Mouse (Mus musculus) cortical plate, adult 2 months (tissue): ENCODE measurements around the gene Commd1.

Source experiments
- CTCF ChIP-seq: fragments of 200-500 bp; IDR thresholded peaks from 2 replicates; pipeline ENCODE4 v1.5.1; 2011; ENCODE audit warnings: mild to moderate bottlenecking, control low read depth, low read length; ENCODE audit not compliant: insufficient read depth; ENCODE audit errors: extremely low read depth
- POLR2A ChIP-seq: fragments of 200-500 bp; IDR thresholded peaks from 2 replicates; pipeline ENCODE4 v1.6.1; 2011; ENCODE audit warnings: mild to moderate bottlenecking, low read length, control low read depth; ENCODE audit not compliant: insufficient read depth; ENCODE audit errors: extremely low read depth

- no peak for TF ChIP-seq CTCF
- no peak for TF ChIP-seq POLR2A
Measured at GRCm38 (mm10) chr11:22917786-22918185, 64.4 kb downstream of the Commd1 start.
